Mouse (Mus musculus) splenic B cell, adult 2 months (primary cell): ENCODE data around the gene Npl.

ENCODE experiments used
- DNase-seq: peaks from one replicate; pipeline ENCODE4 v3.0.0-alpha.2; 2011; ENCODE audit warnings: low read depth, low spot score
- H3K27me3 ChIP-seq: 2 replicates; pipeline ENCODE4 v1.6.1; 2012; ENCODE audit warnings: mild to moderate bottlenecking, low read length, moderate library complexity, mixed read lengths; ENCODE audit not compliant: control insufficient read depth, poor library complexity, insufficient read depth, severe bottlenecking
- H3K36me3 ChIP-seq: 2 replicates; pipeline ENCODE4 v1.6.1; 2012; ENCODE audit warnings: mild to moderate bottlenecking, low read length, moderate library complexity, mixed read lengths; ENCODE audit not compliant: control insufficient read depth, poor library complexity, insufficient read depth, severe bottlenecking

The Npl gene

GRCm38 (mm10) chr1:153549536-153550199 is at the start of gene Npl:
Gene Npl, minus strand, starts transcription at chr1:153550045.
- no peaks in the 10 kb centered on the region for H3K27me3 ChIP-seq
- H3K36me3 ChIP-seq: no peaks in the 10 kb centered on the region
- peak; percentile 45 for DNase-seq

GRCm38 (mm10) chr1:153599302-153600045 is 49.6 kb upstream of the Npl start:
- Histone ChIP-seq H3K27me3 (no peaks in the 10 kb centered on the region), H3K36me3 (no peaks in the 10 kb centered on the region)
- DNase-seq: no peak

- no peak for DNase-seq
- H3K36me3 ChIP-seq: no peaks in the 10 kb centered on the region
Observed at GRCm38 (mm10) chr1:153598773-153599172, 48.9 kb upstream of the Npl start.

GRCm38 (mm10) chr1:153593678-153594077 is 43.8 kb upstream of the Npl start:
- no peaks in the 10 kb centered on the region for H3K36me3 ChIP-seq
- no peaks in the 10 kb centered on the region for H3K27me3 ChIP-seq
- DNase-seq: no peak

More at GRCm38 (mm10) chr1:153598773-153599172, 48.9 kb upstream of the Npl start:
- no peaks in the 10 kb centered on the region for H3K27me3 ChIP-seq

GRCm38 (mm10) chr1:153590176-153590734 is 40.4 kb upstream of the Npl start:
- Histone ChIP-seq H3K36me3 (no peaks in the 10 kb centered on the region), H3K27me3 (no peaks in the 10 kb centered on the region)
- no peak for DNase-seq

- Histone ChIP-seq H3K27me3 (no peaks in the 10 kb centered on the region), H3K36me3 (no peaks in the 10 kb centered on the region)
- DNase-seq: no peak
Observed at GRCm38 (mm10) chr1:153587956-153588355, 38.1 kb upstream of the Npl start.

GRCm38 (mm10) chr1:153586826-153587225 is 37.0 kb upstream of the Npl start:
- DNase-seq: no peak
- no peaks in the 10 kb centered on the region for H3K36me3 ChIP-seq
- H3K27me3 ChIP-seq: no peaks in the 10 kb centered on the region

- no peak for DNase-seq
Observed at GRCm38 (mm10) chr1:153585752-153586151, 35.9 kb upstream of the Npl start.

GRCm38 (mm10) chr1:153583189-153583588 is 33.3 kb upstream of the Npl start:
- H3K27me3 ChIP-seq: no peaks in the 10 kb centered on the region
- H3K36me3 ChIP-seq: no peaks in the 10 kb centered on the region
- DNase-seq: no peak

More at GRCm38 (mm10) chr1:153585752-153586151, 35.9 kb upstream of the Npl start:
- Histone ChIP-seq H3K27me3 (no peaks in the 10 kb centered on the region), H3K36me3 (no peaks in the 10 kb centered on the region)

GRCm38 (mm10) chr1:153574730-153575129 is 24.9 kb upstream of the Npl start:
- H3K36me3 ChIP-seq: no peaks in the 10 kb centered on the region
- no peaks in the 10 kb centered on the region for H3K27me3 ChIP-seq
- no peak for DNase-seq

GRCm38 (mm10) chr1:153572271-153573043 is 22.6 kb upstream of the Npl start:
- no peaks in the 10 kb centered on the region for H3K27me3 ChIP-seq
- DNase-seq: no peak

GRCm38 (mm10) chr1:153565701-153566100 is 15.9 kb upstream of the Npl start:
- DNase-seq: no peak
- no peaks in the 10 kb centered on the region for H3K27me3 ChIP-seq
- no peaks in the 10 kb centered on the region for H3K36me3 ChIP-seq

More at GRCm38 (mm10) chr1:153572271-153573043, 22.6 kb upstream of the Npl start:
- H3K36me3 ChIP-seq: no peaks in the 10 kb centered on the region

- Histone ChIP-seq H3K36me3 (no peaks in the 10 kb centered on the region), H3K27me3 (no peaks in the 10 kb centered on the region)
- DNase-seq: no peak
Observed at GRCm38 (mm10) chr1:153564701-153565100, 14.9 kb upstream of the Npl start.

GRCm38 (mm10) chr1:153563675-153564074 is 13.8 kb upstream of the Npl start:
- Histone ChIP-seq H3K27me3 (no peaks in the 10 kb centered on the region), H3K36me3 (no peaks in the 10 kb centered on the region)
- no peak for DNase-seq
